Mouse (Mus musculus) lung, embryonic 15.5 days (tissue): ENCODE data around the gene Ctu2. TPM values are rescaled to one million over a fixed set of nuclear protein-coding genes. Genes with fewer than 3 reads are reported as not detected.
A peak's percentile ranks its signal among the peaks of the same experiment; 100 is the strongest.

ENCODE experiments used
- ATAC-seq: fragments of 200-750 bp; cut with Nextera tagmentation; 2 replicates; pipeline ENCODE4 v1.8.0; 2017; ENCODE audit warnings: moderate number of reproducible peaks, borderline replicate concordance; ENCODE audit not compliant: low FRiP score, low TSS enrichment; ENCODE audit errors: extremely low read depth
- H3K27ac ChIP-seq: fragments of 300-500 bp; sonication (generic); 2 replicates; pipeline ENCODE4 v1.5.1; 2015; ENCODE audit warnings: moderate library complexity, mild to moderate bottlenecking, inconsistent platforms
- H3K27me3 ChIP-seq: fragments of 300-500 bp; sonication (generic); 2 replicates; pipeline ENCODE4 v1.6.1; 2015; ENCODE audit warnings: inconsistent platforms
- H3K36me3 ChIP-seq: fragments of 300-500 bp; sonication (generic); 2 replicates; pipeline ENCODE4 v1.6.1; 2015; ENCODE audit warnings: inconsistent platforms
- H3K4me1 ChIP-seq: fragments of 300-500 bp; sonication (generic); 2 replicates; pipeline ENCODE4 v1.6.1; 2015; ENCODE audit warnings: inconsistent platforms
- H3K4me2 ChIP-seq: fragments of 300-500 bp; sonication (generic); 2 replicates; pipeline ENCODE4 v1.6.1; 2015; ENCODE audit warnings: inconsistent platforms, mild to moderate bottlenecking, moderate library complexity
- H3K4me3 ChIP-seq: fragments of 300-500 bp; sonication (generic); 2 replicates; pipeline ENCODE4 v1.5.1; 2015; ENCODE audit warnings: mild to moderate bottlenecking, inconsistent platforms
- H3K9ac ChIP-seq: fragments of 300-500 bp; sonication (generic); 2 replicates; pipeline ENCODE4 v1.6.1; 2015; ENCODE audit warnings: inconsistent platforms
- H3K9me3 ChIP-seq: fragments of 300-500 bp; sonication (generic); 2 replicates; pipeline ENCODE4 v1.6.1; 2016; ENCODE audit warnings: inconsistent platforms
- WGBS: fragments of 180-500 bp; shearing (Covaris S2); methylation state at CpG from one replicate; pipeline ENCODE4 v1.1.7; 2015; 5-methylcytosine and 5-hydroxymethylcytosine counted together
- polyA plus RNA-seq: library from polyadenylated mRNA; unstranded; fragments of >200 nt; fragmentation: Nextera tagmentation; extraction: Ambion mirVana; gene quantifications from 2 replicates; pipeline ENCODE4 v1.2.1, GENCODE M21; 2015

The Ctu2 gene
- polyA plus RNA-seq, 1 experiment from 2014 or later = 38.3 TPM

- Histone ChIP-seq H3K27me3 (peaks cover under 1% of the 10 kb centered on the region; the same call in 1 of the 2 replicates), H3K9ac (no peak overlapping the region), H3K4me3 (no peak overlapping the region), H3K27ac (no peak overlapping the region), H3K9me3 (no peaks in the 10 kb centered on the region), H3K4me2 (no peak overlapping the region), H3K4me1 (no peaks in the 10 kb centered on the region), H3K36me3 (no peaks in the 10 kb centered on the region)
- ATAC-seq = no peak
- 76% methylated on average over 10 of the region's 10 CpGs for WGBS
These were observed 23.8 kb upstream of the Ctu2 start for GRCm38 (mm10) chr8:122452154-122452553.

DNA sequence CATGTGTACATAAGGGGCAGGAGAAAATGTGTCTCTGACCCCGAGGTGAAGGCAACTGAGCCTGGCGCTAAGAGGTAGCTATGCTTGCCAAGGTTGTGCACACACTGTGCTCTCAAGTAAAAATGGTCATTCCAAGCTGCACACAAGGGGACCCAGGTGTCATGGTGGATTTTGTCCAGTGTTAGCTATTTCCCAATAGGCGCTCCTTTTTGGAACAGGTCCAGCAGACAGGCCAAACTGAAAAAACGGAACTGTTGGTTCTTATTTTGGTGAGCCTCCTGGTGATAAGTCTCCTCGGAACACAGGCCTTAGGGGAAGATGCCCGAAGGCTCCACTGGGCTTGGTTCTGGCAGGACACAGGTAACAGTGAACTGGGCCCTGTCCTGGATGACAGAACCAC lies 21.5 kb upstream of the Ctu2 start:
- ATAC-seq = no peak
- H3K9ac ChIP-seq = no peak overlapping the region
- H3K4me1 ChIP-seq = no peaks in the 10 kb centered on the region
- no peaks in the 10 kb centered on the region for H3K9me3 ChIP-seq
- peaks cover 13% of the 10 kb centered on the region; the same call in 1 of the 2 replicates for H3K27me3 ChIP-seq
- H3K27ac ChIP-seq = no peak overlapping the region
- 75% methylated on average over 6 of the region's 6 CpGs for WGBS
- H3K36me3 ChIP-seq = no peaks in the 10 kb centered on the region
- H3K4me2 ChIP-seq = no peak overlapping the region
- H3K4me3 ChIP-seq = no peak overlapping the region

DNA sequence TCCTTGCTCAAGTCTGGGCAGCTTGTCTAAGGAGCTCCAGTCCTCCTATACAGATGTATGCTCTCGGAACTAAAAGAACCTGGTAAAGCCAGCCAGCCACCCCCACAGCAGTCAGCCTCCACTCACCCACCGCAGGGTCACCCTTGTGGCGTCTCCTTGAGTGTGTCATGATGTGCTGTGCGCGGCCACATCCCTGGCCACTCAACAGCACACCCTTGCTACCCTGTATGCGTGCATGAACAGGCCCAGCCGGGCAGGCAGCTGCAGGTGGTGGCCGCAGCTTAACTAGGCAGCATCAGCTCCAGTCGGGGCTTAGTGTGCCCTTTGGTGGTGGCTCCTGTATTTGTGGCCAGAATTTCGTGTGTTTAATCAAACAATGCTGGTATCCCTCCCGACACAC lies 18.8 kb upstream of the Ctu2 start:
- H3K27me3 ChIP-seq = peaks cover 39% of the 10 kb centered on the region
- ATAC-seq = no peak

GRCm38 (mm10) chr8:122459218-122459900 lies 16.6 kb upstream of the Ctu2 start:
- H3K27ac ChIP-seq = no peak overlapping the region
- no peak overlapping the region; the same call in 1 of the 2 replicates for H3K4me3 ChIP-seq
- H3K36me3 ChIP-seq = no peaks in the 10 kb centered on the region
- 50% methylated on average over 6 of the region's 6 CpGs for WGBS
- H3K9ac ChIP-seq = no peak overlapping the region
- no peaks in the 10 kb centered on the region for H3K9me3 ChIP-seq
- ATAC-seq = no peak
- peaks cover 33% of the 10 kb centered on the region for H3K4me1 ChIP-seq
- H3K4me2 ChIP-seq = no peak overlapping the region
- peaks cover 46% of the 10 kb centered on the region for H3K27me3 ChIP-seq

More for the DNA sequence above, 18.8 kb upstream of the Ctu2 start:
- no peak overlapping the region for H3K4me3 ChIP-seq
- H3K27ac ChIP-seq = no peak overlapping the region
- 54% methylated on average over 11 of the region's 11 CpGs for WGBS
- H3K4me2 ChIP-seq = no peak overlapping the region
- H3K9me3 ChIP-seq = no peaks in the 10 kb centered on the region
- no peak overlapping the region for H3K9ac ChIP-seq
- H3K36me3 ChIP-seq = no peaks in the 10 kb centered on the region
- H3K4me1 ChIP-seq = peaks cover 20% of the 10 kb centered on the region

GRCm38 (mm10) chr8:122459990-122460389 lies 16.0 kb upstream of the Ctu2 start:
- H3K36me3 ChIP-seq = no peaks in the 10 kb centered on the region
- H3K4me1 ChIP-seq = peaks cover 34% of the 10 kb centered on the region
- peak overlapping the region; percentile 32 for H3K9ac ChIP-seq
- WGBS = 20% methylated on average over 7 of the region's 7 CpGs
- peak overlapping the region; percentile 57 for H3K4me2 ChIP-seq
- no peaks in the 10 kb centered on the region for H3K9me3 ChIP-seq
- no peak overlapping the region for H3K27ac ChIP-seq
- peak; percentile 13; the same call in 1 of the 2 replicates for ATAC-seq
- H3K4me3 ChIP-seq = peak overlapping the region; percentile 37
- peaks cover 46% of the 10 kb centered on the region for H3K27me3 ChIP-seq

GRCm38 (mm10) chr8:122460524-122461472 lies 15.1 kb upstream of the Ctu2 start, which contains the start of gene Snai3:
TSS of gene Snai3 (minus strand) at chr8:122460733.
- Histone ChIP-seq H3K36me3 (no peaks in the 10 kb centered on the region; the same call in 1 of the 2 replicates), H3K9me3 (no peaks in the 10 kb centered on the region), H3K4me3 (peak within 1 kb of the TSS; percentile 37), H3K27me3 (peaks cover 46% of the 10 kb centered on the region), H3K27ac (0 out of 2 replicates have a peak within 1 kb of the TSS, but pooled peaks have one; percentile 27), H3K9ac (peak within 1 kb of the TSS; percentile 32), H3K4me2 (peak within 1 kb of the TSS; percentile 57), H3K4me1 (peaks cover 34% of the 10 kb centered on the region)
- ATAC-seq = peak; percentile 76
- WGBS = 1% methylated on average over 56 of the region's 56 CpGs

DNA sequence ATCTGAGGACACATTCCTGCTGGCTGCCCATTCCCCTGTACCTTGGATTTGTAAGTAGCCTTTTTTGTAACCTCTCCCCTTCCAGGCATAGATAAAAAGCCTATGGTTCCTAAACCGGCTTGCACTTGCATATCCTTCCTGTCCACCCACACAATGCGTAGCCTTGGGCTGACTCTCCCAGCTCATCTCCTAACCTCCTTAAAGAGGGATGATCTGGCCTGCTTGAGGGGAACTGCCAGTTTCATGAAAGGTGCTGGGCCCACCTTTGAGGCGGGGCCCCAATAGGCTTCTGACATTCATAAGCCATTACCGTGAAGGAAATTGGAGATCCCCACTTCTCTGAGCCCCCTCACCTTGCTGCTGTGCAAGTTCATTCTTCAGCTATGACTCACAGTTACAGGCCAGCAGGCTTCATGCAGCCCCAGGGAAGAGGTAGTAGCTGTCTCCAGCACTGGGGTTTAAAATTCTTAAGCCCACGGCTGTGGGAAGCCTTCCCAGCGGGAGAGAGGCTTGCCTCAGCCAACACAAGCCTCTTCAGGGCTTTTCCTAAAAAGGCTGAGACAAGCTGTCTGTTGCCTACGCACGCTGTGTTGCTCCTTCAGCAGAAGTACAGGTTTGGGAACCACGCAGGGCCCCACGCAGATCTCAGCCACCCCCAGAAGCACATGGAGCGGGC lies 14.3 kb upstream of the Ctu2 start:
- WGBS = 59% methylated on average over 11 of the region's 11 CpGs
- Histone ChIP-seq H3K4me1 (peaks cover 34% of the 10 kb centered on the region), H3K36me3 (peaks cover under 1% of the 10 kb centered on the region), H3K27me3 (peaks cover 46% of the 10 kb centered on the region), H3K4me2 (no peak overlapping the region), H3K4me3 (no peak overlapping the region), H3K9ac (no peak overlapping the region), H3K27ac (no peak overlapping the region), H3K9me3 (no peaks in the 10 kb centered on the region)
- no peak for ATAC-seq

DNA sequence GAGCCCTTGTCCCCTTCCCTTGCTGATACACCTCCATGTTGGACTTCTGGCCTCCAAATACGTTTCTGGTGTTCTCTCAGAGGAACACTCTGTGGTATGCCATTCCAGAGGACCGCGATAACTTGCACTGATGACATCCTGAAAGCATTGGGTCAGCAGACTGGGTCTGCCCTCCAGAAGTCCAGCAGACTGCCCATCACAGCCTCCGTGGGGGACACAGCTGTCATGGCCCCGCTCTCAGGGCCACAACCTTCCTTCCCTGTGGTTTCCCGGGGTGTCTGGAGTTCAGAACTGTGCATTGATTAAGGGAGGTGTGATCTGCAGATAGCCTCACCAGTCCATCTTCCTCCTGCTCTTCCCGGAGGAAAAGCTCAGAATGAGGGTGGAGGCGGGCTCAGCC lies 13.4 kb upstream of the Ctu2 start:
- Histone ChIP-seq H3K4me2 (no peak overlapping the region), H3K27me3 (peaks cover 42% of the 10 kb centered on the region), H3K9ac (no peak overlapping the region), H3K9me3 (no peaks in the 10 kb centered on the region), H3K4me3 (no peak overlapping the region), H3K27ac (no peak overlapping the region), H3K4me1 (peaks cover 34% of the 10 kb centered on the region), H3K36me3 (peaks cover 5% of the 10 kb centered on the region)
- ATAC-seq = no peak
- whole genome bisulfite sequencing = 67% methylated on average over 8 of the region's 8 CpGs

DNA sequence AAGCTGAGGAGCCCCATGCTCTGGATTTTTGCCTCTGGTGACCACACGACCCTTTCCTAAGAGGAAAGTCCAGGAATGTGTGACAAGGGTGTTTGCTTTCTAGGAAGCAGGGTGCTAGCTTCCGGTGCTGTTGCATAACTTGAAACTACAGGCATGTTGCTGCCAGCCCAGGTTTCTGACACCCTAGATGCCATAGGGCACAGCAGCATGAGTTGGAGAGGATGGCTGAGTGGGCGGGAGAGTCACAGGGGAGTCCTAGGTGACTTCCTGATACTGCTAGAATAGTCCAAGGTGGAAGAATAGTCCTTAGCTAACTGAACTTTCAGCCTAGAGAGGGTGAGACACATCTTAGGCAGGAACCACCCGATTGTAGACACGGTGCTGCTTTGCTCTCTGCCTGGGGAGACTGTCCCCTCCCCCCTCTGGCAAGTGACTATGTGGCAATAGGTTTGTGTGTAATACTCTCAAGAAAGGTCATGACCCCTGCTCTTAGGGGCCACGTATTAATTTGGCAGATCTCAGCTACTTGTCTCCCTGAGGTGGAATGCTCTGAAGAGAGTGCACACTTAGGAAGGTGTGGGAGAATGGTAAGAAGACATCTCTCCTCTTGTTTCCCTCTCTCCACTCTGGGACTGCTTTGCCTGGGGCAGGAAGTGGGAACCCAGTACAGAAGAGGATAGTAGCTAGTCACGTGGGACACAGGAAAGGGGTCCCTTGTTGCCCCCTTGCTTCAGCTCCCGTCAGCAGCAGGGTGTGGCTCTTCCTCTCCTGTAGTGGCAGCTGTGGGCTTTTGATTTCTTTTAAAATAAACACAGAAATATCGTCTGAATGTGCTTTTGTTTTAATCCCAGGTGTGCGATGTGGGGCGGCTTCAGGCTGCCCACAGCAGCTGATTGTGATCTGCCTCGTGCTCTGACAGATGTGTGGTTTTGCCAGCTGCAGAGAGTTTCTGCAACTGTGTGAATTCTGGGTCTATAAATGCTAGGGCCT lies 12.0 kb upstream of the Ctu2 start:
- 28% methylated on average over 12 of the region's 12 CpGs for WGBS
- no peaks in the 10 kb centered on the region for H3K9me3 ChIP-seq
- peaks cover 10% of the 10 kb centered on the region for H3K36me3 ChIP-seq
- no peak for ATAC-seq
- H3K4me3 ChIP-seq = no peak overlapping the region
- H3K9ac ChIP-seq = no peak overlapping the region
- peak overlapping the region; percentile 27; the same call in 1 of the 2 replicates for H3K27ac ChIP-seq
- H3K27me3 ChIP-seq = peaks cover 37% of the 10 kb centered on the region
- H3K4me2 ChIP-seq = no peak overlapping the region
- peaks cover 34% of the 10 kb centered on the region for H3K4me1 ChIP-seq

DNA sequence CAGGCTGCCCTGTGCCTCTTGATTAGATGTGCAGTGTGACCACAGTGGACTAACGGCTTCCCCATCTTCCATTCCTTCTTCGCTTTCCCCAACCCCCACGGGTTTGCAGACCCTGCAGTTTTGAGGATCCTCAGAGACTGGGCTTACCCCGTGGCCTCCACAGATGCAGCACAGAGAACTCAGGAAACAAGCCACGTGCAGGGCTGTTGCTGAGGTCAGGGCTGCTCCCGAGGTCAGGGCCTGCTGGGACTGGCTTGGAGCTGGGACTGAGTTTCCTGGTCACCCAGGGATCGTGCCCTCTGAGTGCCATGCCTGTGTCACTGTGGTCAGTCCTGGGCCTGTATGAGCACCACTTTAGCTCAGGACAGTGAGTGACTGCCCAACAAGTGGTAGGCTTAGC lies 11.0 kb upstream of the Ctu2 start:
- Histone ChIP-seq H3K9ac (no peak overlapping the region), H3K4me2 (no peak overlapping the region), H3K4me1 (peaks cover 30% of the 10 kb centered on the region), H3K27me3 (peaks cover 28% of the 10 kb centered on the region), H3K9me3 (no peaks in the 10 kb centered on the region), H3K4me3 (no peak overlapping the region), H3K27ac (no peak overlapping the region), H3K36me3 (peaks cover 10% of the 10 kb centered on the region)
- no peak for ATAC-seq
- 65% methylated on average over 7 of the region's 7 CpGs for WGBS
